Mouse (Mus musculus) C2C12 (cell line): ENCODE measurements around the gene Hfe2.

Experiments used
- CTCF ChIP-seq: IDR thresholded peaks from one replicate; pipeline ENCODE4 v1.5.1; 2011; ENCODE audit not compliant: control insufficient read depth, insufficient read depth, insufficient read length
- MAX ChIP-seq: IDR thresholded peaks from one replicate; pipeline ENCODE4 v1.6.1; 2011; ENCODE audit warnings: mild to moderate bottlenecking, control low read depth
- MYOG ChIP-seq: IDR thresholded peaks from one replicate; pipeline ENCODE4 v1.6.1; 2011; ENCODE audit not compliant: control insufficient read depth, insufficient read length; ENCODE audit errors: extremely low read depth
- USF1 ChIP-seq: IDR thresholded peaks from one replicate; pipeline ENCODE4 v1.6.1; 2011; ENCODE audit warnings: low read depth, mild to moderate bottlenecking, control low read depth, moderate library complexity

DNA sequence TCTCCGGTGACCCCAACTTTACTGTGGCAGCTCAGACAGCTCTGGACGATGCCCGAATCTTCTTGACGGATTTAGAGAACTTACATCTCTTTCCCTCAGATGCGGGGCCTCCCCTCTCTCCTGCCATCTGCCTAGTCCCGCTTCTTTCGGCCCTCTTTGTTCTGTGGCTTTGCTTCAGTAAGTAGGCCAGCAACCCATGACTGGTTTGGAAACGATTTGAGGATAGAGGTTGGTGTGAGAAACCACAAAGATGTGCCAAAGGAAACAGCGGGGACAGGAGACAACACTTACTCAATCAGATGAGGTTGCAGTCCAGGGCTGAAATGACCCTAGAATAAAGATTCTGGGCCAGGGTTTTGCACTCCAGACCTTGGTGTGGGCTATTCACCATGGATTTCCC lies 3.5 kb downstream of the Hfe2 start:
- TF ChIP-seq CTCF (no peak), MYOG (no peak), MAX (no peak), USF1 (no peak)
